Mouse (Mus musculus) liver, postnatal 0 days (tissue): ENCODE measurements around the gene Ctss.

Experiments
- CTCF ChIP-seq: sonication (generic); IDR thresholded peaks from 2 replicates; pipeline ENCODE4 v1.5.1; 2016; ENCODE audit warnings: antibody characterized with exemption, low read depth
- EP300 ChIP-seq: IDR thresholded peaks from 2 replicates; pipeline ENCODE4 v1.6.1; 2016; ENCODE audit warnings: antibody characterized with exemption, low read depth, mild to moderate bottlenecking

GRCm38 (mm10) chr3:95550176-95550575, 23.6 kb downstream of the Ctss start:
- no peak for TF ChIP-seq EP300
- no peak for TF ChIP-seq CTCF
